Mouse (Mus musculus) brain, embryonic 14.5 days (tissue): Measurements from ENCODE around the gene Sec23ip.

Source experiments
- CTCF ChIP-seq: fragments of 200-500 bp; IDR thresholded peaks from 2 replicates; pipeline ENCODE4 v1.5.1; 2012; ENCODE audit warnings: inconsistent platforms, mild to moderate bottlenecking, moderate library complexity, borderline replicate concordance; ENCODE audit not compliant: insufficient read depth, insufficient read length; ENCODE audit errors: extremely low read depth
- POLR2A ChIP-seq: fragments of 200-500 bp; IDR thresholded peaks from 2 replicates; pipeline ENCODE4 v1.6.1; 2012; ENCODE audit warnings: mild to moderate bottlenecking, inconsistent platforms, borderline replicate concordance; ENCODE audit not compliant: poor library complexity, insufficient read depth, insufficient read length, severe bottlenecking; ENCODE audit errors: extremely low read depth

DNA sequence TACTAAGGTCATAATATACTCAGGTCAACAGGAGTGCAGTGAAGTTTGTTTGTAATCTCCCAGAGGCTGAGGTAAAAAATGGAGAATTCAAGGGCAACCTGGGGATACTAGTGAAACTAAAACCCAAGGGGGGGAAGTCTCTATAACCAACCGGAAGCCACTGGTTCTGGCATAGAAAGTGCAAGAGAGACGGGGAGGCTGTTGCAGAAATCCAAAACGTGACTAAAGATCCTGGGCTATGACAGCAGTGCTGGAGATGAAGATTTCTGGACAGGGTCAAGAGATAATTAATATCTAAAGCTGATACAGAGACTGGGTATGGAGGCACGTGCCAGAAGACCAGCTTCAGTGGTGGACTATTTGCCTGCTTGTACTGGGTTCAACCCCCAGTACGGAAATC lies 6.7 kb upstream of the Sec23ip start:
- TF ChIP-seq CTCF (no peak), POLR2A (no peak)
